Mouse (Mus musculus) heart, embryonic 13.5 days (tissue): ENCODE measurements around the gene Lcn6. TPM values are rescaled to one million over a fixed set of nuclear protein-coding genes. Genes with fewer than 3 reads are reported as not detected.

Source experiments
- ATAC-seq: fragments of 200-750 bp; cut with Nextera tagmentation; 2 replicates; pipeline ENCODE4 v1.8.0; 2017; ENCODE audit warnings: moderate TSS enrichment; ENCODE audit not compliant: insufficient number of reproducible peaks, low FRiP score, low TSS enrichment; ENCODE audit errors: extremely low read depth
- H3K27ac ChIP-seq: fragments of 300-500 bp; sonication (generic); replicated peaks from 2 replicates; pipeline ENCODE4 v1.5.1; 2015; ENCODE audit warnings: moderate library complexity, mild to moderate bottlenecking, inconsistent platforms
- H3K27me3 ChIP-seq: fragments of 300-500 bp; sonication (generic); replicated peaks from 2 replicates; pipeline ENCODE4 v1.6.1; 2015; ENCODE audit warnings: mild to moderate bottlenecking, inconsistent platforms
- H3K36me3 ChIP-seq: fragments of 300-500 bp; sonication (generic); 2 replicates; pipeline ENCODE4 v1.6.1; 2015; ENCODE audit warnings: mild to moderate bottlenecking, inconsistent platforms
- H3K4me1 ChIP-seq: fragments of 300-500 bp; sonication (generic); 2 replicates; pipeline ENCODE4 v1.6.1; 2015; ENCODE audit warnings: inconsistent platforms
- H3K4me2 ChIP-seq: fragments of 300-500 bp; sonication (generic); 2 replicates; pipeline ENCODE4 v1.6.1; 2015; ENCODE audit warnings: inconsistent platforms, mild to moderate bottlenecking, moderate library complexity
- H3K4me3 ChIP-seq: fragments of 300-500 bp; sonication (generic); 2 replicates; pipeline ENCODE4 v1.5.1; 2015; ENCODE audit warnings: moderate library complexity, mild to moderate bottlenecking, inconsistent platforms
- H3K9ac ChIP-seq: fragments of 300-500 bp; sonication (generic); 2 replicates; pipeline ENCODE4 v1.6.1; 2015; ENCODE audit warnings: inconsistent platforms, mild to moderate bottlenecking, moderate library complexity
- H3K9me3 ChIP-seq: fragments of 300-500 bp; sonication (generic); 2 replicates; pipeline ENCODE4 v1.6.1; 2016; ENCODE audit warnings: inconsistent platforms
- WGBS: fragments of 180-500 bp; shearing (Covaris S2); methylation state at CpG from one replicate; pipeline ENCODE4 v1.1.7; 2015; ENCODE audit warnings: mixed read lengths; 5-methylcytosine and 5-hydroxymethylcytosine counted together
- polyA plus RNA-seq: library from polyadenylated mRNA; unstranded; fragments of >200 nt; fragmentation: Nextera tagmentation; extraction: Ambion mirVana; gene quantifications from 2 replicates; pipeline ENCODE4 v1.2.1, GENCODE M21; 2015

Lcn6 gene
- not detected in 2 replicates for polyA plus RNA-seq

DNA sequence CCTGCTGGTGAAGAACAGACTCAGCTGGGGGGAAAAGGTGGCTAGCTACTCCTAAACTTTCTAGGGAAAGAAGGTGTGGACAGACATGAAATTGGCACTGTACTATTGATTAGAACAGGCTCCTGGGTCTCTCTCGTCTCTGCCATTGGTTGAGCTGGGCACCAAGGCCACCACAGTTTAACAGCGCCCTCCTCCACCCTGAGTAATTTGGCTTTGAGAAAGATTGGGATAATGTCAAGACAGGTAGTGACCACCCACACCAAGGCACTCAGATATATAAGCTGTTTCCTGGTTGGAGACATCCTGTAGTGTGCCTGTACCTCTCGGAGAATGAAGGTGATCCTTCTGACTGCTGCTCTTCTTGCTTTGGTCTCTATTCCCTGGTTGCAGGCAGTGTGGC is at the start of gene Lcn6:
Gene Lcn6, plus strand, starts transcription at position 301 of the 400 bp plus-strand sequence.
- 84% methylated on average over 3 of the region's 3 CpGs for WGBS
- no peaks in the 10 kb centered on the region for H3K9me3 ChIP-seq

DNA sequence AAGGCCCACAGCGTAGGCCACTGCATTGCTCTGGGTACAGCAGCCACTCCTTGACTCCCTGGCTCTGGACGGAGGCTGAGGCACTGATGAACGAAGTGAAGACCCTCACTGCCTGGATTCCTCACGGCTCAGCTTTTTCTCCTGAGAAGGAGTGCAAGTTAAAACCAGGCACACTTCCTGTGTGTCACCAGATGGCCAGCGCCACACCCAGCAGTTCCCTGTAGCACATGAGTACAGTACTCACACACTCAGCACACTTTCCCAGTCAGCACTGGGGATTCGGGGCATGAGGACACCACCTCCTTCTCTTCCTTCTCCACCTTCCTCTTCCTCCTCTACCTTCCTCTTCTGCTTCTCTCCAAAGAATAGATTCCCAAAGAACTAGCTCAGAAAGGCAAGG is 48.8 kb upstream of the Lcn6 start, which contains the start of gene Fcna:
Gene Fcna, minus strand, starts transcription at position 220 of the 400 bp plus-strand sequence.
- WGBS, result 70% methylated on average over 6 of the region's 6 CpGs
- H3K27ac ChIP-seq, result no peak within 1 kb of the TSS
- no peak within 1 kb of the TSS for H3K4me3 ChIP-seq
- no peaks in the 10 kb centered on the region for H3K36me3 ChIP-seq
- H3K27me3 ChIP-seq, result peaks cover 9% of the 10 kb centered on the region; the same call in 1 of the 2 replicates
- no peak for ATAC-seq
- H3K9ac ChIP-seq, result no peak within 1 kb of the TSS
- no peak within 1 kb of the TSS for H3K4me2 ChIP-seq
- H3K4me1 ChIP-seq, result no peaks in the 10 kb centered on the region
- no peaks in the 10 kb centered on the region for H3K9me3 ChIP-seq

More for the DNA sequence above, at the start of gene Lcn6:
- Histone ChIP-seq H3K27me3 (peaks cover 10% of the 10 kb centered on the region; the same call in 1 of the 2 replicates), H3K27ac (no peak within 1 kb of the TSS), H3K4me2 (no peak within 1 kb of the TSS), H3K9ac (no peak within 1 kb of the TSS), H3K4me1 (no peaks in the 10 kb centered on the region), H3K4me3 (no peak within 1 kb of the TSS), H3K36me3 (no peaks in the 10 kb centered on the region)
- no peak for ATAC-seq

DNA sequence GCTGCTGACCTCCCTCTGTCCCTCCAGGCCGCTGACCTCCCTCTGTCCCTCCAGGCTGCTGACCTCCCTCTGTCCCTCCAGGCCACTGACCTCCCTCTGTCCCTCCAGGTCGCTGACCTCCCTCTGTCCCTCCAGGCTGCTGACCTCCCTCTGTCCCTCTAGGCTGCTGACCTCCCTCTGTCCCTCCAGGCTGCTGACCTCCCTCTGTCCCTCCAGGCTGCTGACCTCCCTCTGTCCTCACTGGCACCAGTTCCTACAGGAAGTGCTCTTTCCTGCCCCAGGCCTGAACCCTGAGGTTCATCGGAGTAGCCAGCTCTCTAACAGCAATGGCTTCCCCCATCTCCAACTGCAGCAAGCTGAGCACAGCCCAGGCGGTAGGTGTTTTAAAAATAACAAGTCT is 47.8 kb upstream of the Lcn6 start:
- H3K4me1 ChIP-seq, result no peaks in the 10 kb centered on the region
- no peaks in the 10 kb centered on the region for H3K36me3 ChIP-seq
- WGBS, result 48% methylated on average over 4 of the region's 4 CpGs
- H3K9me3 ChIP-seq, result no peaks in the 10 kb centered on the region
- H3K9ac ChIP-seq, result no peak overlapping the region
- H3K4me2 ChIP-seq, result no peak overlapping the region
- no peak overlapping the region for H3K4me3 ChIP-seq
- no peak overlapping the region for H3K27ac ChIP-seq
- H3K27me3 ChIP-seq, result peaks cover 9% of the 10 kb centered on the region; the same call in 1 of the 2 replicates
- ATAC-seq, result no peak

DNA sequence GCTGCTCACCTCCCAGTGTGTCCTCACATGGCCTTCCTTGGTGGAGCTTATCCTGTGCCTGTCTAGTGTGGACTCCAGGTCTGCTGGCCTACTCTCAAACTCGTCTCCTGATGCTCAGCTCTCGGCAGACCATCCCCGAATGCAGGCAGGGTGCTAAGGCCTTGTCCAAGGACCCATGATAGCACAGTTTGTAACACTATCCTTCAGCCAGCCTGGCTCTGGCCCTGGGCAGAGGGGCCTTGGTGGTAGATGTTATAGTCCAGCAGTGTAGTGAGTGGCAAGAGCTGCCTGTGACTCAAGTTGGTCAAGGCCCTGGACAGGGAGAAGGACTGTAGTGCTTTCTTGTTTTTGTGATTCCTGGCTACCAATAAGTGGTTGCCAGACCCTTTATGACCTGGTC is 43.0 kb upstream of the Lcn6 start:
- Histone ChIP-seq H3K4me1 (no peaks in the 10 kb centered on the region), H3K9me3 (no peaks in the 10 kb centered on the region), H3K4me3 (no peak overlapping the region), H3K27me3 (peaks cover 3% of the 10 kb centered on the region; the same call in 1 of the 2 replicates), H3K27ac (no peak overlapping the region), H3K36me3 (no peaks in the 10 kb centered on the region), H3K4me2 (no peak overlapping the region), H3K9ac (no peak overlapping the region)
- WGBS, result 69% methylated on average over 3 of the region's 3 CpGs
- ATAC-seq, result no peak

DNA sequence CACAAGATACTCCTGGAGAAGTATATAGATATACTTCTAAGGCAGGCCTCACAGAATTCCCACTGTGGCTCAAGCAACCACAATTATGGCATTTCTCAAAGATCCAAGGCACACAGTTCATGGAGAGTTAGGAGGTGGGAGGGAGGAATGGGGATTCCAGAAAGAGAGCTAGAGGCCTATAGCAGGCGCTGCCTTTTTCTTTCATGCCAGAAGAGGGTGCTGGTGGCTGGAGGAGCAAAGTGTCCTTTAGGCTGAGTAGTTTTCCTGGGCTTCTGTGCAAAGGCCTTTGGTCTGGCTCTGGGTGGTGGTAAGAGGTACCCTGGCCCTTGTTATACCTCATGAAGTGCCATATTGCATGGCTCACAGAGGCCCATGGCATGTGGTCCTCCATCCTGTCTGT is 42.5 kb upstream of the Lcn6 start:
- H3K36me3 ChIP-seq, result no peaks in the 10 kb centered on the region
- no peak overlapping the region for H3K9ac ChIP-seq
- no peak overlapping the region for H3K27ac ChIP-seq
- H3K9me3 ChIP-seq, result no peaks in the 10 kb centered on the region
- no peak for ATAC-seq
- WGBS, result 34% methylated on average over 1 of the region's 1 CpGs
- no peak overlapping the region for H3K4me3 ChIP-seq
- H3K4me1 ChIP-seq, result no peaks in the 10 kb centered on the region
- peaks cover 3% of the 10 kb centered on the region; the same call in 1 of the 2 replicates for H3K27me3 ChIP-seq
- no peak overlapping the region for H3K4me2 ChIP-seq

DNA sequence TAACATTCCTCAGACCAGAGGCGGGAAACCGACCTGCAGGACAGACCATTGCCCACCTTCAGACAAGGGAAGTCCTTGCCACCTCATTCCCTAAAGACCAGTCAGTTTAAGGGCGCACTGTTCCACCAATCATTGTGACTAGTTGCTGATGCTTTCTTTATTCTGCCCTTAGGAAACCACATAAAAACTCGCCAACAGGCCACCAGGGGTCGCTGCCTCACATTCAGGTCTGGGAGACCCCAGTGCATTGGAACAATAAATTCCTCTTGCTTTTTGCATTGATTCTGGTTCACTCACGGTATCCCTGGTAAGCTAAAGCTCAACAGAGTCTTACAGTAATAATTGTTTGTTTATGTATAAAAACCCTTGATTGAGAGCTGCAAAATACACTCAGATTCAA is 36.7 kb upstream of the Lcn6 start:
- Histone ChIP-seq H3K9me3 (no peaks in the 10 kb centered on the region), H3K36me3 (no peaks in the 10 kb centered on the region), H3K27ac (no peak overlapping the region), H3K9ac (no peak overlapping the region), H3K27me3 (no peaks in the 10 kb centered on the region), H3K4me3 (no peak overlapping the region), H3K4me1 (no peaks in the 10 kb centered on the region), H3K4me2 (no peak overlapping the region)
- 13% methylated on average over 6 of the region's 6 CpGs for WGBS
- no peak for ATAC-seq

DNA sequence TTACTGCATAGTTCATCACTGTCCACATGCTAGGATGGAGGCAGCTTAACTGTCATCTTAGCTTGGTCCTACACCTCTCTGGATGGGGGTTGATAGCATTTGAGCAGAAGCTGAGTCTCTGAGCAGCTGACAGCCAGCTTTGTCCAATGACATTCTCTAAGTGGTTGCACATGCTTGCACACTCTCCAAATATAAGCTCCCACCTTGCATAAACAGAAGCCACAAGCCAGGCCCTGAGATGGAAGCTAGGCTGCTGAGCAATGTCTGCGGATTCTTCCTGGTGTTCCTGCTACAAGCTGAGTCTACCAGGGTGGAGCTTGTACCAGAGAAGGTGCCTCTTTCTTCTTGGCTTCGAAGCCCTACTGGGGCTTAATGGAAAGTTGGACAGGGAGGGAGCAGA is 23.7 kb upstream of the Lcn6 start, which contains the start of gene Lcn8:
Gene Lcn8, plus strand, starts transcription at position 219 of the 400 bp plus-strand sequence.
- 64% methylated on average over 2 of the region's 2 CpGs for WGBS
- Histone ChIP-seq H3K9ac (no peak within 1 kb of the TSS), H3K9me3 (no peaks in the 10 kb centered on the region), H3K36me3 (no peaks in the 10 kb centered on the region), H3K27me3 (peaks cover 28% of the 10 kb centered on the region), H3K4me3 (no peak within 1 kb of the TSS), H3K4me1 (no peaks in the 10 kb centered on the region), H3K4me2 (no peak within 1 kb of the TSS), H3K27ac (no peak within 1 kb of the TSS)
- no peak for ATAC-seq

DNA sequence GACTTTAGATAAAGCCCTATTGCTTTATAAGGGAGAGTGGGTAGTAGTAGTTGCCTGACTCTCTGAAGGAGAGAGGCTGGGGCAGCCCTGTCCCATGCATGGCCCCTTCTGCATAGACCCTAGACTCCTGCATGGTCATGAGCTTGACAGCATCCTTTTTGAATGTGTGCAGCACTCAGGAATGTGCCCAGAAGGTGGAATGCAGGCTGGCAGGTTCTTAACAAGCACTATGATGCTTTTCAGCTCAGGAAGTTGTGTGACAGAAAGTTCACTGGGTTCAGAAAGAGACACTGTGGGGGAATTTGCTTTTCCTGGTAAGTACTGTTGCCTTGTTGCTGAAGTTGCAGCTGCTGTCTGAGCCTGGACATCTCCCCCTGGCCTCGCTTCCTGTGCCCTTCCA is 22.1 kb upstream of the Lcn6 start:
- no peak for ATAC-seq
- Histone ChIP-seq H3K27ac (no peak overlapping the region), H3K4me3 (no peak overlapping the region), H3K4me2 (no peak overlapping the region), H3K9me3 (no peaks in the 10 kb centered on the region), H3K4me1 (no peaks in the 10 kb centered on the region), H3K27me3 (peaks cover 28% of the 10 kb centered on the region), H3K9ac (no peak overlapping the region), H3K36me3 (no peaks in the 10 kb centered on the region)
- WGBS, result 38% methylated on average over 1 of the region's 1 CpGs

DNA sequence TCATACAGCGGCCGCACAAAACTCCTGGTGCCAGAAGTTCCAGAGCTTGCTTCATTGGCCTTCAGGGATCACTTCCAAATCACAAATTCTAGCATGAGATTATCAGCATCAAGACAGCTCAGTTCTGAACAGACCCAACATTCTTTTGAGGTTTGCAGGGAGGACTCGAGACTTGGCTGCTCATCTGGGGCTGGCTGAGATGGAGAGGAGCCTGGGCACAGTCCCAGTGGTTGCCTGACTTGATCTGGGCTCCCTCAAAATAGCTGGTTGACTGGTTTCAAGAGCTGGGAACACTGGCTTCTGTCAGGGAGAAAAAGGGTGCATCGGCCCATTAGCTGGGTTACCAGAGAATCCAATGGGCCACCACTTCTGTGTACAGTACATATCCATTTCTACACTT is 19.9 kb upstream of the Lcn6 start:
- 73% methylated on average over 4 of the region's 4 CpGs for WGBS
- no peak for ATAC-seq
- no peak overlapping the region for H3K4me2 ChIP-seq

DNA sequence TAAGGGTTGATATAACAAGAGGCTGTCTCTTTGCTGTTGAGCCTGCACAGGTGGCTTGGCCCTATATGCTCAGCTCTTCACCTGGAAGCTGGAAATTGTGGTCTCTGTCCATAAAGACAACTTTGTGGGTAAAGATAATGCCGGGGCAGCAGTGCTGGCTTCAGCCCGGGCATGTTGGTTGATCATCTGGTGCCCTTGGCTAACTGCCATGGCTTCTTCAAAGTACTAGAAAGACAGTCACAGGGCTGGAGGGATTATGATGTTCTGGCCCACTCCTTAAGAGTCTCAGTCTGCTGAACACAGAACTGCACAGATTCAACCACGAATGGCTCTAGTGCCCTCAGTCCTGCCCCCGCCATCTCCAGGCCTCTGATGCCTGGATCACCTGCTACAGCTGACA is 19.3 kb upstream of the Lcn6 start:
- Histone ChIP-seq H3K36me3 (no peaks in the 10 kb centered on the region), H3K4me2 (no peak overlapping the region), H3K4me1 (no peaks in the 10 kb centered on the region), H3K27me3 (peaks cover 23% of the 10 kb centered on the region), H3K27ac (no peak overlapping the region), H3K4me3 (no peak overlapping the region), H3K9me3 (no peaks in the 10 kb centered on the region), H3K9ac (no peak overlapping the region)
- ATAC-seq, result no peak
- WGBS, result 67% methylated on average over 4 of the region's 4 CpGs

More for the DNA sequence above, 19.9 kb upstream of the Lcn6 start:
- H3K4me1 ChIP-seq, result no peaks in the 10 kb centered on the region
- no peaks in the 10 kb centered on the region for H3K9me3 ChIP-seq
- H3K4me3 ChIP-seq, result no peak overlapping the region
- H3K9ac ChIP-seq, result no peak overlapping the region
- H3K27ac ChIP-seq, result no peak overlapping the region
- H3K36me3 ChIP-seq, result no peaks in the 10 kb centered on the region
- peaks cover 23% of the 10 kb centered on the region for H3K27me3 ChIP-seq

DNA sequence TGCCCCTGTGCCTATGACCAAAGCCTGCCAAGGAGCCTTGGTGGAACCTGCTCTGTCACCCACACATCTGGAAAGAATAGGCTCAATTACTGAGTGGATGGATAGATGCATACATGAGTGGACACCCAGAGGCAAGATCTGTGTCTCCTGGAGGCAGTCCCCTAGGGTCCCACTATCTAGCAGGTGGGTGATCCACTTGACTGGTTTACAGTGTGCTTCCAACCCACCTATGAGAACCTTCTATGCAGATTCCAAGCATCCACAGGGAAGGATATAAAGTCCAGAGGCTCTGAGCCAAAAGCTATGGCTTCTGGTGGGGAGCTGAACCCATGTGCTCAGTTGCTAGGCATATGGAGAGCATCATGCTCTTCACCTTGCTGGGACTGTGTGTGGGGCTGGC is 18.9 kb upstream of the Lcn6 start, which contains the start of gene Lcn5:
Gene Lcn5, plus strand, starts transcription at position 301 of the 400 bp plus-strand sequence.
- no peak within 1 kb of the TSS for H3K4me2 ChIP-seq
- no peak within 1 kb of the TSS for H3K27ac ChIP-seq
- H3K36me3 ChIP-seq, result no peaks in the 10 kb centered on the region

DNA sequence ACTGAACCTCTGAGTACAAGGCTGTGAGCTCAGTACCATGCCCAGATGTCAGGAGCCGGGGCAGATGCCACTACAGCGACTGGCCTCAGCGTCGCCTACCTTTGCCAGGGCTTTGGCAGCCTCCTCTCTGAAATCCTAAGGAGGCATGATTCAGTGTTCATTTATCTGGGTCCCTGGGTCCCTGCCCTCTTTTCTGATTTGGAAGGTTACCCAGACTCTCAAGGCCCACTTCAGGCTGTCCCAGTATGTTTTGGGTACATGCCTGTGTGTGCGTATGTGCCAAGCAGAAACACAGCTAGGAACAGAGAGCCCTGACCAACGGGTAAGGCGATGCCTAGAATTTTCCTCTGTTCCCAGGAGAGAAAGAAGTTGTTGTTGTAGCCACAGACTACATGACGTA is 16.3 kb upstream of the Lcn6 start:
- WGBS, result 80% methylated on average over 8 of the region's 8 CpGs
- Histone ChIP-seq H3K9ac (no peak overlapping the region), H3K4me1 (no peaks in the 10 kb centered on the region), H3K27me3 (peaks cover 7% of the 10 kb centered on the region; the same call in 1 of the 2 replicates), H3K36me3 (no peaks in the 10 kb centered on the region), H3K4me3 (no peak overlapping the region), H3K27ac (no peak overlapping the region), H3K4me2 (no peak overlapping the region), H3K9me3 (no peaks in the 10 kb centered on the region)
- ATAC-seq, result no peak

More for the DNA sequence above, 18.9 kb upstream of the Lcn6 start, which contains the start of gene Lcn5:
- no peak within 1 kb of the TSS for H3K4me3 ChIP-seq
- no peak within 1 kb of the TSS for H3K9ac ChIP-seq
- no peaks in the 10 kb centered on the region for H3K9me3 ChIP-seq
- ATAC-seq, result no peak
- H3K27me3 ChIP-seq, result peaks cover 23% of the 10 kb centered on the region
- no peaks in the 10 kb centered on the region for H3K4me1 ChIP-seq
